Mouse (Mus musculus) cerebellum, adult 2 months (tissue): ENCODE results near the gene Plcb1.

Experiments
- CTCF ChIP-seq: fragments of 200-500 bp; IDR thresholded peaks from 2 replicates; pipeline ENCODE4 v1.5.1; 2011; ENCODE audit warnings: low read depth, mild to moderate bottlenecking, control low read depth, low read length, moderate library complexity, borderline replicate concordance; ENCODE audit not compliant: insufficient read depth
- POLR2A ChIP-seq: fragments of 200-500 bp; IDR thresholded peaks from 2 replicates; pipeline ENCODE4 v1.6.1; 2011; ENCODE audit warnings: low read length, control low read depth, borderline replicate concordance; ENCODE audit not compliant: insufficient read depth

- no peak for TF ChIP-seq CTCF
- no peak for TF ChIP-seq POLR2A
Observed at GRCm38 (mm10) chr2:135283783-135284182, 497.9 kb downstream of the Plcb1 start.
